Mouse (Mus musculus): Measurements from ENCODE around the gene Bmper.

- TF ChIP-seq GATA1 (IDR thresholded peaks at IDR 0.05; ENCODE audit: low read length) (no peak), TAL1 (IDR thresholded peaks at IDR 0.05; ENCODE audit: low read length) (no peak)
These were observed 185.3 kb downstream of the Bmper start for GRCm38 (mm10) chr9:23407935-23408781.

Measured in erythroblast, embryonic 14.5 days (primary cell).